Mouse (Mus musculus): ENCODE results near the gene Masp2. TPM values are rescaled to one million over a fixed set of nuclear protein-coding genes. Genes with fewer than 3 reads are reported as not detected.

Gene Masp2
- polyA plus RNA-seq, 1 experiment = not detected

GRCm38 (mm10) chr4:148612557-148612956 lies 10.2 kb downstream of the Masp2 start:
- TF ChIP-seq POLR2A (IDR thresholded peaks at IDR 0.05; ENCODE audit: borderline replicate concordance, low read depth, low read length) = no peak
- TF ChIP-seq CTCF (IDR thresholded peaks at IDR 0.05; ENCODE audit: low read depth, low read length) = no peak
- H3K4me3 ChIP-seq (ENCODE audit: insufficient read depth, low read length) = no peak overlapping the region
- no peaks in the 10 kb centered on the region for H3K4me1 ChIP-seq (ENCODE audit: control insufficient read depth, insufficient read depth, low read length)
- H3K27ac ChIP-seq (ENCODE audit: insufficient read depth, low read depth, low read length) = no peak overlapping the region

- no peaks in the 10 kb centered on the region for H3K4me1 ChIP-seq (ENCODE audit: control insufficient read depth, insufficient read depth, low read length)
- no peak for TF ChIP-seq POLR2A (IDR thresholded peaks at IDR 0.05; ENCODE audit: borderline replicate concordance, low read depth, low read length)
- no peak for TF ChIP-seq CTCF (IDR thresholded peaks at IDR 0.05; ENCODE audit: low read depth, low read length)
- no peak overlapping the region for H3K27ac ChIP-seq (ENCODE audit: insufficient read depth, low read depth, low read length)
- no peak overlapping the region for H3K4me3 ChIP-seq (ENCODE audit: insufficient read depth, low read length)
These were observed 11.4 kb downstream of the Masp2 start for GRCm38 (mm10) chr4:148613738-148614137.

GRCm38 (mm10) chr4:148619805-148620204 lies 17.5 kb downstream of the Masp2 start:
- Histone ChIP-seq H3K27ac (ENCODE audit: insufficient read depth, low read depth, low read length) (no peak overlapping the region), H3K4me3 (ENCODE audit: insufficient read depth, low read length) (no peak overlapping the region), H3K4me1 (ENCODE audit: control insufficient read depth, insufficient read depth, low read length) (peaks cover 13% of the 10 kb centered on the region)
- TF ChIP-seq CTCF (IDR thresholded peaks at IDR 0.05; ENCODE audit: low read depth, low read length) (no peak), POLR2A (IDR thresholded peaks at IDR 0.05; ENCODE audit: borderline replicate concordance, low read depth, low read length) (no peak)

GRCm38 (mm10) chr4:148620718-148621117 lies 18.4 kb downstream of the Masp2 start:
- TF ChIP-seq POLR2A (IDR thresholded peaks at IDR 0.05; ENCODE audit: borderline replicate concordance, low read depth, low read length) (no peak), CTCF (IDR thresholded peaks at IDR 0.05; ENCODE audit: low read depth, low read length) (no peak)
- Histone ChIP-seq H3K27ac (ENCODE audit: insufficient read depth, low read depth, low read length) (no peak overlapping the region), H3K4me3 (ENCODE audit: insufficient read depth, low read length) (no peak overlapping the region), H3K4me1 (ENCODE audit: control insufficient read depth, insufficient read depth, low read length) (peaks cover 14% of the 10 kb centered on the region)

GRCm38 (mm10) chr4:148622485-148622884 lies 20.1 kb downstream of the Masp2 start:
- H3K4me1 ChIP-seq (ENCODE audit: control insufficient read depth, insufficient read depth, low read length) = peaks cover 19% of the 10 kb centered on the region

GRCm38 (mm10) chr4:148623609-148624008 lies 21.3 kb downstream of the Masp2 start:
- Histone ChIP-seq H3K4me1 (ENCODE audit: control insufficient read depth, insufficient read depth, low read length) (peaks cover 19% of the 10 kb centered on the region), H3K27ac (ENCODE audit: insufficient read depth, low read depth, low read length) (no peak overlapping the region), H3K4me3 (ENCODE audit: insufficient read depth, low read length) (no peak overlapping the region)
- TF ChIP-seq POLR2A (IDR thresholded peaks at IDR 0.05; ENCODE audit: borderline replicate concordance, low read depth, low read length) = no peak
- no peak for TF ChIP-seq CTCF (IDR thresholded peaks at IDR 0.05; ENCODE audit: low read depth, low read length)

More at GRCm38 (mm10) chr4:148622485-148622884, 20.1 kb downstream of the Masp2 start:
- Histone ChIP-seq H3K27ac (ENCODE audit: insufficient read depth, low read depth, low read length) (no peak overlapping the region), H3K4me3 (ENCODE audit: insufficient read depth, low read length) (no peak overlapping the region)
- TF ChIP-seq CTCF (IDR thresholded peaks at IDR 0.05; ENCODE audit: low read depth, low read length) = no peak
- no peak for TF ChIP-seq POLR2A (IDR thresholded peaks at IDR 0.05; ENCODE audit: borderline replicate concordance, low read depth, low read length)

GRCm38 (mm10) chr4:148625010-148625409 lies 22.7 kb downstream of the Masp2 start:
- Histone ChIP-seq H3K27ac (ENCODE audit: insufficient read depth, low read depth, low read length) (no peak overlapping the region), H3K4me3 (ENCODE audit: insufficient read depth, low read length) (peak overlapping the region; percentile 96), H3K4me1 (ENCODE audit: control insufficient read depth, insufficient read depth, low read length) (peaks cover 19% of the 10 kb centered on the region)
- TF ChIP-seq CTCF (IDR thresholded peaks at IDR 0.05; ENCODE audit: low read depth, low read length) (no peak), POLR2A (IDR thresholded peaks at IDR 0.05; ENCODE audit: borderline replicate concordance, low read depth, low read length) (no peak)

GRCm38 (mm10) chr4:148625756-148626622 lies 23.6 kb downstream of the Masp2 start:
- Histone ChIP-seq H3K4me3 (ENCODE audit: insufficient read depth, low read length) (peak overlapping the region; percentile 96), H3K4me1 (ENCODE audit: control insufficient read depth, insufficient read depth, low read length) (peaks cover 19% of the 10 kb centered on the region), H3K27ac (ENCODE audit: insufficient read depth, low read depth, low read length) (peak overlapping the region; percentile 94)
- TF ChIP-seq CTCF (IDR thresholded peaks at IDR 0.05; ENCODE audit: low read depth, low read length) (no peak), POLR2A (IDR thresholded peaks at IDR 0.05; ENCODE audit: borderline replicate concordance, low read depth, low read length) (no peak)

- Histone ChIP-seq H3K4me3 (ENCODE audit: insufficient read depth, low read length) (peak within 1 kb of the TSS; percentile 96), H3K27ac (ENCODE audit: insufficient read depth, low read depth, low read length) (peak within 1 kb of the TSS; percentile 94), H3K4me1 (ENCODE audit: control insufficient read depth, insufficient read depth, low read length) (peaks cover 21% of the 10 kb centered on the region)
- TF ChIP-seq POLR2A (IDR thresholded peaks at IDR 0.05; ENCODE audit: borderline replicate concordance, low read depth, low read length) = no peak
- TF ChIP-seq CTCF (IDR thresholded peaks at IDR 0.05; ENCODE audit: low read depth, low read length) = no peak
These were observed 24.4 kb downstream of the Masp2 start, which contains the start of gene Tardbp for GRCm38 (mm10) chr4:148626623-148627185. Tardbp (minus strand) TSS chr4:148627019.

- peak overlapping the region; percentile 21; the same call in 1 of the 2 replicates for H3K27ac ChIP-seq (ENCODE audit: insufficient read depth, low read depth, low read length)
- peaks cover 23% of the 10 kb centered on the region for H3K4me1 ChIP-seq (ENCODE audit: control insufficient read depth, insufficient read depth, low read length)
- TF ChIP-seq POLR2A (IDR thresholded peaks at IDR 0.05; ENCODE audit: borderline replicate concordance, low read depth, low read length) = no peak
- TF ChIP-seq CTCF (IDR thresholded peaks at IDR 0.05; ENCODE audit: low read depth, low read length) = no peak
- H3K4me3 ChIP-seq (ENCODE audit: insufficient read depth, low read length) = peak overlapping the region; percentile 14; the same call in 1 of the 2 replicates
These were observed 24.9 kb downstream of the Masp2 start for GRCm38 (mm10) chr4:148627246-148627645.

All from bone marrow macrophage, adult 2 months (primary cell).